Mouse (Mus musculus): ENCODE data around the gene Fat2.

Fat2 gene

DNA sequence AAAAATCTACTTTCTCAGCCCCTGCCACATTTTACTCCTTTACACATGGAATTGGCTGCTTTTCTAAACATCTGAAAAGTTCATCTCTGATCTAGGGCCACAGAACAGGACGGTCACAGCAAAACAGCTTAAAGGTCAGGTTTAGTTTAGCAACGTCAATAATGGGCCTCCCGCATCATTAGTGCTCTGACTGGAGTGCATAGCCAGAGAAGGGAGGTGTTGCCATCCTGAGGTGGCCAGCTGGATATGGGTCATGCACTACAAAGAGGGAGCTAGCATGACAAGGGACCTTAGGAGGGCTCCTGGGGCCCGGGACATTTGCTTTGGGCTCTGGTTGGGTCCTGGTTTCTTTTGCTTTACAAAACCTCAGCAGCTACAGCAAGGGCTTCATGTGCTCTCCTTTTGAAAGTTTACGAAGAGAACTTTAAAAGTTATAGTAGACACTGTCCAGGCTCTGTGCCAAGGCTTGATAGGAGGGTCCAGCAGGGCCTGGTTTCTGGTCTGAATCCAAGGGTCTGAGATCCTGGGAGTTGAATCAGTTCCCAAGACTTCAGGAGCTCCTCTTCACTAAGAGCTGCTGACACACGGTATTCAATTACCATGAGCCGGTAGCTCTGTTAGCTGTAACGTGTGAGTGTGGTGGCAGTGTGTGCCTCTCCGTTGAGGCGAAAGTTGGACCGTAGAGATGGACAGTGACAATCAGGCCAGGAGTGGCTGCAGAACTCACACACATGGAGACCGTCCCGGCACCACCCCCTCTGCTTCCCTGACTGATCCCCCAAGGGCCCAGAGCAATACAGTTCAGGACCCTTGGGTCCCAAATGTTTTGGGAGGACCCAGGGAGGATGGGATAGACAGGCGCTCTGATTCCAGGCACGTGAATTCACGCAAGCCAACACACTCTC, 6.2 kb downstream of the Fat2 start:
- DNase-seq (ENCODE audit: low spot score in 2 of 2): no peak

- no peak for DNase-seq (ENCODE audit: low spot score in 2 of 2)
These were observed 8.6 kb downstream of the Fat2 start for GRCm38 (mm10) chr11:55327558-55328409.

- DNase-seq (ENCODE audit: low spot score in 2 of 2): no peak
These were observed 9.3 kb downstream of the Fat2 start for GRCm38 (mm10) chr11:55327111-55327510.

- DNase-seq (ENCODE audit: low spot score in 2 of 2): no peak
These were observed 10.2 kb downstream of the Fat2 start for GRCm38 (mm10) chr11:55326211-55326610.

GRCm38 (mm10) chr11:55323854-55324253, 12.5 kb downstream of the Fat2 start:
- peak; percentile 67 to 75 for DNase-seq (ENCODE audit: low spot score in 2 of 2)

- DNase-seq (ENCODE audit: low spot score in 2 of 2): no peak
These were observed 15.4 kb downstream of the Fat2 start for GRCm38 (mm10) chr11:55320990-55321389.

DNA sequence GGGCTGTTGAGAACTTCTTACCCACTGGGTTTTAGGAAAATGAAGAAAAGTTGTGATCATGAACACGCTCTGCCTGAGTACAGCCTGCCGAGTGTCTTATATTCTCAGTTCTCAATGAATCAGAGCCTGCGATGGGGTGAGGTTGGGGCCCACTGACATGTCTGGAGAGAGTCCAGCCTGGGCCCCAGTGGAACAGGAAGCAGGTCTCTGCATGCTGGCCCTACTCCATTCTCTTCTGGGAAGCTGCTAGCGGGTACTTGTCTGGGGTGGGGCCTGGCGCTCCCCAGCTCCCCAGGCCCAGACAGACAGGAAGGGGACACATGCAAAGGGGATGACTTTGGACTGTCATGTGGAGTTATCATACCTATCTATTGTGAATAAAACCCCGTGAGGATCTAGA, 20.4 kb downstream of the Fat2 start:
- DNase-seq (ENCODE audit: low spot score in 2 of 2): no peak

- no peak for DNase-seq (ENCODE audit: low spot score in 2 of 2)
These were observed 21.7 kb downstream of the Fat2 start for GRCm38 (mm10) chr11:55314704-55315047.

- no peak for DNase-seq (ENCODE audit: low spot score in 2 of 2)
These were observed 22.3 kb downstream of the Fat2 start for GRCm38 (mm10) chr11:55313768-55314703.

GRCm38 (mm10) chr11:55302350-55302749, 34.0 kb downstream of the Fat2 start:
- no peak for DNase-seq (ENCODE audit: low spot score in 2 of 2)

DNA sequence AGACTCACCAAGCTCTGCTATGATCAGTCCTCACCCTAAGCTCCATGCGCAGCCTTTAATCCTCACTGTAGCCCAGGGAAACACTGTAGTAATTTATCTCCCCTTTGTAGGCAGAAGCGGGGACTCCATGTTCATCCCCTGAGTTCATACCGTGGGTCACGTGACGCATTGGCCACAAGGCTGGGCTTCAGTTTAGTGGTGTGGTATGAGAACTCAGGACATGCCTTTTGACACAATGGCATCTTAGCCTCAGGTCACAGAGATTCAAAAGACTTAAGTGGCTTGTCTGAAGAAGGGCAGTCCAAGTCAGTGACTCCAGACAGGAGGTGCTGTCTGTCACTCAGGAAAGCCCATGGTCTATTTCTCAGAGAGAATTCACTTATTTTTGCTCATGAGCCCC, 43.2 kb downstream of the Fat2 start:
- no peak for DNase-seq (ENCODE audit: low spot score in 2 of 2)

DNA sequence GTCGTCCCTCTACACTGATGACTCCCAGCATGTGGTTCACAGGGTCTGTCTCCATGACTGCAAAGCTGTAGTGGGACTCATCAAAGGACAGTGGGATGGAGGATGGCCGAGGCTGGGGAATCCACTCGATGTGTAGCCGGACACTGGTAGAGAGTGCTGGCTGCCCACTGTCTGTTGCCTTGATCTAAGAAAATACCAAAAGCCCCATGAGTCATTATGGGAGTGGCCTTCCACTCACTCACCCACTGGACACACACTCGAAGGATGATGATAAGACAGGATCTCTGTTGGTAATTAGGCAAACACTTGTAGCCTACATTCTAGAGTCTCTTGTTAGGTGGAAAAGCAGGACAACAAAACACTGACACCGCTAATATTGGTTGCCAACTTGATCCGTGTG, 44.5 kb downstream of the Fat2 start:
- DNase-seq (ENCODE audit: low spot score in 2 of 2): no peak

- no peak for DNase-seq (ENCODE audit: low spot score in 2 of 2)
These were observed 46.4 kb downstream of the Fat2 start for GRCm38 (mm10) chr11:55289851-55290391.

DNA sequence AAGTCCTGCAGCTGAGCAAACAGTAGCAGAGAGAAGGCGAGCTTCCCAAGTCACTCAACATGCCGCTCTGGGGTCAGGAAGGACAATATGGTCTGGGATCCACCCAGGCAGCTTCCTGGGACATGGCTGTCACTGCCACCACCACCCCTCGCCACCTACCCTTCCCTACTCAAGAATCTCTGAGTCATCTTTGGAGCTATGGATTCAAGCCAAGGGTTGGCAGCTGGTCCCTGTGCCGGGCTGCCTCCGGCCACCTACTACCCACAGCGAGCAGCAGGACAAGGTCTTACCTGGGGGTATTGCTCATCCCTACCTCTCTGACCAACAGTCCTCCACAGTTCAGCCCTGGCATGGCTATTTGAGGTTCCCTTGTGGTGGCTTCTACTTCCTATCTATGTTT, 61.6 kb downstream of the Fat2 start:
- no peak for DNase-seq (ENCODE audit: low spot score in 2 of 2)

DNA sequence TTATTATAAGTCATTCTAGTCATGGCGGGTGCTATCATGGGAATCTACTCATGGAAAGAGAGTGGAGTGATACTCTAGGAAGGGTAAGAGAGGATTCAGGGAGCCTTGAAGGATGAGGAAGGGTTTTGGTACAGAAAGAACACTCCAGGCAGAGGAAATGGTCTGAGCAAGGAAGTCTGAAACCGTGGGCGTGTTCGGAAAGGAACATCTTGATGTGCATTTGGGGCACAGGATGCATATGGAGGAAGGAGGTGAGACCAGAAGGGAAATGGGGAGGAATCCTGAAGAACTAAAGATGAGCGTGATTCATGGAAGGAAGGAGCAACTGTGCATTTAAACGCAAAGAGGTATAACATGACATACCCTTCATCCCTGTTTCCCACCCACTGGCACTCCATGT, 67.8 kb downstream of the Fat2 start:
- DNase-seq (ENCODE audit: low spot score in 2 of 2): peak in 1 of 2 experiments; percentile 6

DNA sequence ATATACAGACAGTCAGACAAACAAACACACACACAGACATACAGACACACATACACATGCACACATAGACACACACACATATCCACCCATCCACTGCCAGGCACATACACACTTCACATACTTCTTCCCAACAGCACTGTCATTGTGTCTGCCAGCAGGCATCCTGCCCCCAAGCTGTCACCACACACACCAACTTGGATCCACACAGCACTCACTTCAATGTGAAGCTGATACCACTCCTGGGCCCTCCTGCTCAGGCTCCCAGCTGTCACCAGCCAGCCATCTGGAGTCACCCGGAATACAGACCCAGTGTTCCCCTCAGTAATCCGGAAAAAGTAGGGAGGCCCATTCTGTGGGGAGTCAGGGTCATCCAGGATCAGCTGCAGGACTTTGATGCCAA, 70.7 kb downstream of the Fat2 start:
- no peak for DNase-seq (ENCODE audit: low spot score in 2 of 2)

GRCm38 (mm10) chr11:55264318-55264717, 72.0 kb downstream of the Fat2 start:
- no peak for DNase-seq (ENCODE audit: low spot score in 2 of 2)

- no peak for DNase-seq (ENCODE audit: low spot score in 2 of 2)
These were observed 74.4 kb downstream of the Fat2 start for GRCm38 (mm10) chr11:55262000-55262399.

- DNase-seq (ENCODE audit: low spot score in 2 of 2): no peak
These were observed 75.3 kb downstream of the Fat2 start for GRCm38 (mm10) chr11:55261105-55261504.

- no peak for DNase-seq (ENCODE audit: low spot score in 2 of 2)
These were observed 83.0 kb downstream of the Fat2 start for GRCm38 (mm10) chr11:55253391-55253790.

DNA sequence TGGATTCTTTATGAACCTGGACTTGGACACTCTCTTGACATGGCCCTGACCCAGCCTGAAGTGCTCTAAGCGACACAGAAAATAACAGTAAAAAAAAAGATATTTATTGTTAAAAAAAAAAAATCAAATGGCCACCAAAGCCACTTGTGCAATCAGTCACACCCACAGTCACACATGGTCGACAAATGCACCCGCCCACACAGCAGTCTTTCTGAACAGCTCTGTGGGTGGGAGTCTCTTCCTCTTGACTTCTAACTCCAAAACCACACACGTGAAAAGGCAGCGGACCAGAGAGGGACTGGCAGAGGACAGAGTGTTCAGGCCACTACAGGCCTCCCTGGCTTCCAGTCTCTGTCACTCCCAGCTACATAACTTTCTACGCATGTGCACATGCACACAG, 85.8 kb downstream of the Fat2 start:
- no peak for DNase-seq (ENCODE audit: low spot score in 2 of 2)

Data from right cerebral cortex, postnatal 36 days (tissue).